Mouse (Mus musculus) kidney, adult 2 months (tissue): ENCODE data around the gene Cntrob. TPM values are rescaled to one million over a fixed set of nuclear protein-coding genes. Genes with fewer than 3 reads are reported as not detected.

Experiments
- DNase-seq: peaks from one replicate; pipeline ENCODE4 v3.0.0; 2021
- H3K27ac ChIP-seq: fragments of 200-500 bp; 2 replicates; pipeline ENCODE4 v1.5.1; 2012; ENCODE audit warnings: low read depth, low read length, control low read depth, inconsistent platforms; ENCODE audit not compliant: insufficient read depth
- H3K27me3 ChIP-seq: fragments of 200-500 bp; replicated peaks from 2 replicates; pipeline ENCODE4 v1.6.1; 2012; ENCODE audit warnings: mild to moderate bottlenecking, moderate library complexity, low read length, inconsistent platforms; ENCODE audit not compliant: control insufficient read depth, insufficient read depth
- H3K36me3 ChIP-seq: fragments of 200-500 bp; 2 replicates; pipeline ENCODE4 v1.6.1; 2012; ENCODE audit warnings: mild to moderate bottlenecking, moderate library complexity, low read length, inconsistent platforms; ENCODE audit not compliant: control insufficient read depth, insufficient read depth
- H3K4me1 ChIP-seq: fragments of 200-500 bp; 2 replicates; pipeline ENCODE4 v1.6.1; 2011; ENCODE audit warnings: low read length; ENCODE audit not compliant: control insufficient read depth, insufficient read depth
- H3K4me3 ChIP-seq: fragments of 200-500 bp; 2 replicates; pipeline ENCODE4 v1.5.1; 2011; ENCODE audit warnings: mild to moderate bottlenecking, low read depth, low read length, control low read depth; ENCODE audit not compliant: insufficient read depth
- CTCF ChIP-seq: fragments of 200-500 bp; conservative IDR thresholded peaks from 2 replicates; pipeline ENCODE4 v1.5.1; 2011; ENCODE audit warnings: low read depth, mild to moderate bottlenecking, control low read depth, low read length, moderate library complexity, mixed read lengths; ENCODE audit not compliant: insufficient read depth, insufficient read length
- POLR2A ChIP-seq: fragments of 200-500 bp; IDR thresholded peaks from one replicate; pipeline ENCODE4 v1.6.1; 2011; ENCODE audit warnings: low read depth, low read length, control low read depth
- WGBS: fragments of 180-500 bp; shearing (Covaris S2); methylation state at CpG from one replicate; pipeline ENCODE4 v1.1.7; 2018; 5-methylcytosine and 5-hydroxymethylcytosine counted together
- polyA plus RNA-seq: library from polyadenylated mRNA; depleted of rRNA; stranded (reverse); fragments of >200 nt; gene quantifications from 2 replicates; pipeline ENCODE4 v1.2.3, GENCODE M21; 2012

Cntrob gene
- polyA plus RNA-seq, 1 experiment: 4.6 TPM

- TF ChIP-seq POLR2A (no peak), CTCF (no peak)
- peaks cover 7% of the 10 kb centered on the region; the same call in 1 of the 2 replicates for H3K4me1 ChIP-seq
- DNase-seq: no peak
- H3K27me3 ChIP-seq: no peaks in the 10 kb centered on the region
- WGBS: 73% methylated on average over 4 of the region's 4 CpGs
- H3K36me3 ChIP-seq: no peaks in the 10 kb centered on the region
- H3K4me3 ChIP-seq: no peak overlapping the region
- no peak overlapping the region for H3K27ac ChIP-seq
These were observed 11.2 kb upstream of the Cntrob start for GRCm38 (mm10) chr11:69334796-69335195.

GRCm38 (mm10) chr11:69333922-69334321, 10.3 kb upstream of the Cntrob start:
- 45% methylated on average over 3 of the region's 3 CpGs for WGBS
- no peak overlapping the region for H3K4me3 ChIP-seq
- H3K27ac ChIP-seq: no peak overlapping the region
- peaks cover 7% of the 10 kb centered on the region; the same call in 1 of the 2 replicates for H3K4me1 ChIP-seq
- no peaks in the 10 kb centered on the region for H3K36me3 ChIP-seq
- DNase-seq: no peak
- TF ChIP-seq POLR2A (no peak), CTCF (peak; percentile 29; the same call in 1 of the 2 replicates)
- H3K27me3 ChIP-seq: no peaks in the 10 kb centered on the region

GRCm38 (mm10) chr11:69332713-69333253, 9.2 kb upstream of the Cntrob start:
- no peak for DNase-seq
- TF ChIP-seq CTCF (no peak), POLR2A (no peak)
- H3K27me3 ChIP-seq: no peaks in the 10 kb centered on the region
- peaks cover 7% of the 10 kb centered on the region; the same call in 1 of the 2 replicates for H3K4me1 ChIP-seq
- H3K4me3 ChIP-seq: no peak overlapping the region
- no peaks in the 10 kb centered on the region for H3K36me3 ChIP-seq
- H3K27ac ChIP-seq: no peak overlapping the region
- 51% methylated on average over 8 of the region's 8 CpGs for WGBS

- no peaks in the 10 kb centered on the region for H3K27me3 ChIP-seq
- H3K4me1 ChIP-seq: peaks cover 7% of the 10 kb centered on the region; the same call in 1 of the 2 replicates
- peak overlapping the region; percentile 86 for H3K4me3 ChIP-seq
- WGBS: 1% methylated on average over 24 of the region's 24 CpGs
- DNase-seq: peak; percentile 72
- TF ChIP-seq POLR2A: peak; percentile 52
- TF ChIP-seq CTCF: no peak
- peak overlapping the region; percentile 32; the same call in 1 of the 2 replicates for H3K27ac ChIP-seq
- H3K36me3 ChIP-seq: no peaks in the 10 kb centered on the region
These were observed 8.4 kb upstream of the Cntrob start for GRCm38 (mm10) chr11:69331929-69332405.

GRCm38 (mm10) chr11:69331152-69331551, 7.6 kb upstream of the Cntrob start:
- 87% methylated on average over 6 of the region's 6 CpGs for WGBS
- Histone ChIP-seq H3K4me3 (no peak overlapping the region), H3K27me3 (no peaks in the 10 kb centered on the region), H3K27ac (no peak overlapping the region), H3K36me3 (no peaks in the 10 kb centered on the region), H3K4me1 (peaks cover 7% of the 10 kb centered on the region; the same call in 1 of the 2 replicates)
- no peak for DNase-seq
- TF ChIP-seq POLR2A (no peak), CTCF (no peak)

GRCm38 (mm10) chr11:69328517-69328916, 4.9 kb upstream of the Cntrob start:
- no peak overlapping the region for H3K4me3 ChIP-seq
- no peak overlapping the region for H3K27ac ChIP-seq
- no peak for TF ChIP-seq CTCF
- no peak for TF ChIP-seq POLR2A
- 97% methylated on average over 6 of the region's 6 CpGs for WGBS
- DNase-seq: no peak
- H3K4me1 ChIP-seq: peaks cover 10% of the 10 kb centered on the region; the same call in 1 of the 2 replicates
- no peaks in the 10 kb centered on the region for H3K27me3 ChIP-seq
- H3K36me3 ChIP-seq: no peaks in the 10 kb centered on the region

- H3K4me1 ChIP-seq: peaks cover 16% of the 10 kb centered on the region; the same call in 1 of the 2 replicates
- H3K27me3 ChIP-seq: no peaks in the 10 kb centered on the region
- 72% methylated on average over 6 of the region's 6 CpGs for WGBS
- no peak overlapping the region for H3K4me3 ChIP-seq
- no peak overlapping the region for H3K27ac ChIP-seq
- no peak for DNase-seq
- H3K36me3 ChIP-seq: no peaks in the 10 kb centered on the region
- no peak for TF ChIP-seq POLR2A
- TF ChIP-seq CTCF: no peak
These were observed 4.1 kb upstream of the Cntrob start for GRCm38 (mm10) chr11:69327648-69328047.

GRCm38 (mm10) chr11:69327157-69327442, 3.5 kb upstream of the Cntrob start:
- no peak overlapping the region for H3K27ac ChIP-seq
- H3K4me1 ChIP-seq: peaks cover 17% of the 10 kb centered on the region; the same call in 1 of the 2 replicates
- H3K27me3 ChIP-seq: no peaks in the 10 kb centered on the region
- H3K36me3 ChIP-seq: no peaks in the 10 kb centered on the region
- 48% methylated on average over 9 of the region's 9 CpGs for WGBS
- TF ChIP-seq CTCF: no peak
- no peak for TF ChIP-seq POLR2A
- H3K4me3 ChIP-seq: no peak overlapping the region
- DNase-seq: no peak
